Mouse (Mus musculus): Measurements from ENCODE around the gene Spag7. TPM values are rescaled to one million over a fixed set of nuclear protein-coding genes. Genes with fewer than 3 reads are reported as not detected.

Gene Spag7
- polyA plus RNA-seq, 1 experiment from 2014 or later: 88.9 TPM

- DNase-seq (ENCODE audit: low spot score) (peak; percentile 64), ATAC-seq (ENCODE audit: low read depth) (no peak)
- H3K36me3 ChIP-seq (ENCODE audit: control insufficient read depth, insufficient read depth, low read length): peaks cover 49% of the 10 kb centered on the region
- H3K4me1 ChIP-seq (ENCODE audit: control insufficient read depth, insufficient read depth, low read length): peaks cover 26% of the 10 kb centered on the region
- WGBS: 34% methylated on average over 12 of the region's 12 CpGs
- peak overlapping the region; percentile 90 for H3K27ac ChIP-seq (replicated peaks; ENCODE audit: low read depth, low read length)
- peak overlapping the region; percentile 98 for H3K4me2 ChIP-seq (ENCODE audit: low read depth, low read length)
- no peaks in the 10 kb centered on the region for H3K27me3 ChIP-seq (replicated peaks; ENCODE audit: control insufficient read depth, insufficient read depth, low read length)
- peak overlapping the region; percentile 64 for H3K4me3 ChIP-seq (ENCODE audit: low read depth, low read length)
- peak overlapping the region; percentile 92 for H3K9ac ChIP-seq (ENCODE audit: low read depth, low read length)
- no peaks in the 10 kb centered on the region for H3K9me3 ChIP-seq (ENCODE audit: control insufficient read depth, low read length)
Observed at GRCm38 (mm10) chr11:70652029-70652883, 17.0 kb downstream of the Spag7 start.

GRCm38 (mm10) chr11:70651391-70651790 is 17.8 kb downstream of the Spag7 start:
- DNase-seq (ENCODE audit: low spot score) (no peak), ATAC-seq (ENCODE audit: low read depth) (no peak)
- Histone ChIP-seq H3K27ac (replicated peaks; ENCODE audit: low read depth, low read length) (no peak overlapping the region; the same call in 1 of the 2 replicates), H3K4me2 (ENCODE audit: low read depth, low read length) (peak overlapping the region; percentile 98; the same call in 1 of the 2 replicates), H3K36me3 (ENCODE audit: control insufficient read depth, insufficient read depth, low read length) (peaks cover 49% of the 10 kb centered on the region), H3K4me1 (ENCODE audit: control insufficient read depth, insufficient read depth, low read length) (peaks cover 18% of the 10 kb centered on the region), H3K4me3 (ENCODE audit: low read depth, low read length) (peak overlapping the region; percentile 64; the same call in 1 of the 2 replicates), H3K9me3 (ENCODE audit: control insufficient read depth, low read length) (no peaks in the 10 kb centered on the region), H3K27me3 (replicated peaks; ENCODE audit: control insufficient read depth, insufficient read depth, low read length) (no peaks in the 10 kb centered on the region), H3K9ac (ENCODE audit: low read depth, low read length) (no peak overlapping the region)
- 66% methylated on average over 2 of the region's 2 CpGs for WGBS

GRCm38 (mm10) chr11:70650322-70651175 is 18.7 kb downstream of the Spag7 start:
- no peak overlapping the region for H3K4me3 ChIP-seq (ENCODE audit: low read depth, low read length)

GRCm38 (mm10) chr11:70649185-70649734 is 20.0 kb downstream of the Spag7 start:
- WGBS: 76% methylated on average over 8 of the region's 8 CpGs
- Histone ChIP-seq H3K4me1 (ENCODE audit: control insufficient read depth, insufficient read depth, low read length) (peaks cover 21% of the 10 kb centered on the region), H3K4me2 (ENCODE audit: low read depth, low read length) (peak overlapping the region; percentile 84), H3K4me3 (ENCODE audit: low read depth, low read length) (no peak overlapping the region), H3K27me3 (replicated peaks; ENCODE audit: control insufficient read depth, insufficient read depth, low read length) (no peaks in the 10 kb centered on the region), H3K36me3 (ENCODE audit: control insufficient read depth, insufficient read depth, low read length) (peaks cover 64% of the 10 kb centered on the region), H3K9ac (ENCODE audit: low read depth, low read length) (no peak overlapping the region), H3K9me3 (ENCODE audit: control insufficient read depth, low read length) (no peaks in the 10 kb centered on the region), H3K27ac (replicated peaks; ENCODE audit: low read depth, low read length) (no peak overlapping the region)
- DNase-seq (ENCODE audit: low spot score) (no peak), ATAC-seq (ENCODE audit: low read depth) (no peak)

More at GRCm38 (mm10) chr11:70650322-70651175, 18.7 kb downstream of the Spag7 start:
- H3K4me1 ChIP-seq (ENCODE audit: control insufficient read depth, insufficient read depth, low read length): peaks cover 19% of the 10 kb centered on the region
- ATAC-seq (ENCODE audit: low read depth) (no peak), DNase-seq (ENCODE audit: low spot score) (no peak)
- WGBS: 74% methylated on average over 12 of the region's 12 CpGs
- no peaks in the 10 kb centered on the region for H3K27me3 ChIP-seq (replicated peaks; ENCODE audit: control insufficient read depth, insufficient read depth, low read length)
- no peaks in the 10 kb centered on the region for H3K9me3 ChIP-seq (ENCODE audit: control insufficient read depth, low read length)
- no peak overlapping the region for H3K9ac ChIP-seq (ENCODE audit: low read depth, low read length)
- H3K27ac ChIP-seq (replicated peaks; ENCODE audit: low read depth, low read length): 0 out of 2 replicates have a peak overlapping the region, but pooled peaks have one; percentile 18
- H3K4me2 ChIP-seq (ENCODE audit: low read depth, low read length): peak overlapping the region; percentile 6; the same call in 1 of the 2 replicates
- H3K36me3 ChIP-seq (ENCODE audit: control insufficient read depth, insufficient read depth, low read length): peaks cover 52% of the 10 kb centered on the region

GRCm38 (mm10) chr11:70648512-70648911 is 20.7 kb downstream of the Spag7 start:
- no peak for DNase-seq (ENCODE audit: low spot score)
- Histone ChIP-seq H3K27me3 (replicated peaks; ENCODE audit: control insufficient read depth, insufficient read depth, low read length) (no peaks in the 10 kb centered on the region), H3K4me3 (ENCODE audit: low read depth, low read length) (peak overlapping the region; percentile 64), H3K36me3 (ENCODE audit: control insufficient read depth, insufficient read depth, low read length) (peaks cover 69% of the 10 kb centered on the region), H3K9ac (ENCODE audit: low read depth, low read length) (peak overlapping the region; percentile 74), H3K4me2 (ENCODE audit: low read depth, low read length) (peak overlapping the region; percentile 84), H3K9me3 (ENCODE audit: control insufficient read depth, low read length) (no peaks in the 10 kb centered on the region), H3K27ac (replicated peaks; ENCODE audit: low read depth, low read length) (no peak overlapping the region), H3K4me1 (ENCODE audit: control insufficient read depth, insufficient read depth, low read length) (peaks cover 21% of the 10 kb centered on the region)
- no peak for ATAC-seq (ENCODE audit: low read depth)
- WGBS: 77% methylated on average over 4 of the region's 4 CpGs

GRCm38 (mm10) chr11:70647716-70648420 is 21.3 kb downstream of the Spag7 start:
- ATAC-seq (ENCODE audit: low read depth): no peak
- H3K36me3 ChIP-seq (ENCODE audit: control insufficient read depth, insufficient read depth, low read length): peaks cover 71% of the 10 kb centered on the region
- WGBS: 4% methylated on average over 24 of the region's 28 CpGs

GRCm38 (mm10) chr11:70646691-70647650 is 22.2 kb downstream of the Spag7 start, which contains the start of the genes Rnf167 and Slc25a11:
Rnf167 (plus strand) TSS chr11:70647235.
Slc25a11 (minus strand) TSS chr11:70647479.
- Histone ChIP-seq H3K9ac (ENCODE audit: low read depth, low read length) (peak within 1 kb of the TSS; percentile 87), H3K27ac (replicated peaks; ENCODE audit: low read depth, low read length) (peak within 1 kb of the TSS; percentile 88), H3K36me3 (ENCODE audit: control insufficient read depth, insufficient read depth, low read length) (peaks cover 64% of the 10 kb centered on the region), H3K9me3 (ENCODE audit: control insufficient read depth, low read length) (no peaks in the 10 kb centered on the region), H3K4me2 (ENCODE audit: low read depth, low read length) (peak within 1 kb of the TSS; percentile 84), H3K4me3 (ENCODE audit: low read depth, low read length) (peak within 1 kb of the TSS; percentile 64), H3K27me3 (replicated peaks; ENCODE audit: control insufficient read depth, insufficient read depth, low read length) (no peaks in the 10 kb centered on the region), H3K4me1 (ENCODE audit: control insufficient read depth, insufficient read depth, low read length) (peaks cover 13% of the 10 kb centered on the region)
- WGBS: under 1% methylated on average over 62 of the region's 63 CpGs
- peak; percentile 100 for DNase-seq (ENCODE audit: low spot score)
- ATAC-seq (ENCODE audit: low read depth): peak; percentile 87

More at GRCm38 (mm10) chr11:70647716-70648420, 21.3 kb downstream of the Spag7 start:
- DNase-seq (ENCODE audit: low spot score): no peak
- peak overlapping the region; percentile 74 for H3K9ac ChIP-seq (ENCODE audit: low read depth, low read length)
- H3K27me3 ChIP-seq (replicated peaks; ENCODE audit: control insufficient read depth, insufficient read depth, low read length): no peaks in the 10 kb centered on the region
- no peaks in the 10 kb centered on the region for H3K9me3 ChIP-seq (ENCODE audit: control insufficient read depth, low read length)
- H3K4me1 ChIP-seq (ENCODE audit: control insufficient read depth, insufficient read depth, low read length): peaks cover 21% of the 10 kb centered on the region
- peak overlapping the region; percentile 84 for H3K4me2 ChIP-seq (ENCODE audit: low read depth, low read length)
- peak overlapping the region; percentile 88 for H3K27ac ChIP-seq (replicated peaks; ENCODE audit: low read depth, low read length)
- H3K4me3 ChIP-seq (ENCODE audit: low read depth, low read length): peak overlapping the region; percentile 64
